Mouse (Mus musculus) erythroblast, embryonic 14.5 days (primary cell): Measurements from ENCODE around the gene Kpna1.
"Not testable (repeated sequence)": the region's sequence is repeated elsewhere in the genome, so short reads cannot be mapped to it uniquely, and the experiment has no call there.

Experiments used
- GATA1 ChIP-seq: IDR thresholded peaks from 2 replicates; pipeline ENCODE4 v1.6.1; 2012; ENCODE audit warnings: low read length, inconsistent platforms, mixed read lengths
- TAL1 ChIP-seq: IDR thresholded peaks from 3 replicates; pipeline ENCODE4 v1.6.1; 2012; ENCODE audit warnings: low read length, inconsistent platforms, mixed read lengths

DNA sequence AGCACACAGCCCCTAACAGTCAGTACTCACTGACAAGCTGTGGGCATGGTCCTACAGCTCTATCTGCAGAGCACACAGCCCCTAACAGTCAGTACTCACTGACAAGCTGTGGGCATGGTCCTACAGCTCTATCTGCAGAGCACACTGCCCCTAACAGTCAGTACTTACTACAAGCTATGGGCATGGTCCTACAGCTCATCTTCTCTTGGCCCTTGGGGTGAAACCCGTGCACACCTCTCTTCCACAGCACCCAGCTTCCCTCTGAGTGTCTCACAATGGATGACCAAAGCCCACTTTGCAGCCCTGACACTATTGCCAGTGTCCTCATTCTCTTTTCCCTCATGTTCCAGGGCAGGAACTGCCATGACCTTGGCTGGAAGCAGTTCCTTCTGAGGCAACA lies 84.0 kb downstream of the Kpna1 start:
- TF ChIP-seq GATA1, TAL1: not testable (repeated sequence)
